Mouse (Mus musculus): ENCODE results near the gene Mrpl11.

- no peak for TF ChIP-seq POLR2A (IDR thresholded peaks at IDR 0.05; ENCODE audit: control insufficient read depth, extremely low read depth, insufficient read depth, low read length, poor library complexity)
- TF ChIP-seq CTCF (IDR thresholded peaks at IDR 0.05; ENCODE audit: borderline replicate concordance, control insufficient read depth, extremely low read depth, insufficient read depth, low read length, poor library complexity) = no peak
Measured at GRCm38 (mm10) chr19:4990256-4990625, 28.3 kb downstream of the Mrpl11 start, which contains the start of gene Npas4.

Measured in thymus, adult 2 months (tissue).